Mouse (Mus musculus) spleen, adult 2 months (tissue): ENCODE data around the gene Slc39a11.

ENCODE experiments used
- CTCF ChIP-seq: fragments of 200-500 bp; IDR thresholded peaks from 2 replicates; pipeline ENCODE4 v1.5.1; 2011; ENCODE audit warnings: mild to moderate bottlenecking, inconsistent platforms; ENCODE audit not compliant: insufficient read depth, insufficient read length, insufficient replicate concordance; ENCODE audit errors: extremely low read depth
- POLR2A ChIP-seq: fragments of 200-500 bp; IDR thresholded peaks from 2 replicates; pipeline ENCODE4 v1.6.1; 2011; ENCODE audit warnings: low read depth, low read length, inconsistent platforms

GRCm38 (mm10) chr11:113600526-113601245, 49.2 kb downstream of the Slc39a11 start:
- TF ChIP-seq CTCF (no peak), POLR2A (no peak)
